Mouse (Mus musculus) urinary bladder, adult 2 months (tissue): ENCODE measurements around the gene Birc6. TPM values are rescaled to one million over a fixed set of nuclear protein-coding genes. Genes with fewer than 3 reads are reported as not detected.
"Not testable (repeated sequence)": the region's sequence is repeated elsewhere in the genome, so short reads cannot be mapped to it uniquely, and the experiment has no call there.

Source experiments
- DNase-seq: peaks from one replicate; pipeline ENCODE4 v3.0.0; 2022; ENCODE audit warnings: low spot score
- polyA plus RNA-seq: library from polyadenylated mRNA; depleted of rRNA; stranded (reverse); fragments of >200 nt; gene quantifications from 2 replicates; pipeline ENCODE4 v1.2.3, GENCODE M21; 2012

The Birc6 gene
- polyA plus RNA-seq, 1 experiment = 60.2 TPM

GRCm38 (mm10) chr17:74559891-74560290 is 31.8 kb downstream of the Birc6 start:
- no peak for DNase-seq

GRCm38 (mm10) chr17:74564151-74564550 is 36.1 kb downstream of the Birc6 start:
- DNase-seq = no peak

GRCm38 (mm10) chr17:74569219-74569618 is 41.1 kb downstream of the Birc6 start:
- DNase-seq = no peak

GRCm38 (mm10) chr17:74570585-74570984 is 42.5 kb downstream of the Birc6 start:
- no peak for DNase-seq

GRCm38 (mm10) chr17:74577173-74577572 is 49.1 kb downstream of the Birc6 start:
- no peak for DNase-seq

- DNase-seq = no peak
Observed at GRCm38 (mm10) chr17:74579586-74579985, 51.5 kb downstream of the Birc6 start.

GRCm38 (mm10) chr17:74580738-74581137 is 52.6 kb downstream of the Birc6 start:
- no peak for DNase-seq

GRCm38 (mm10) chr17:74586768-74587167 is 58.7 kb downstream of the Birc6 start:
- no peak for DNase-seq

GRCm38 (mm10) chr17:74598908-74599307 is 70.8 kb downstream of the Birc6 start:
- DNase-seq = no peak

- DNase-seq = no peak
Observed at GRCm38 (mm10) chr17:74599396-74599795, 71.3 kb downstream of the Birc6 start.

GRCm38 (mm10) chr17:74601201-74601600 is 73.1 kb downstream of the Birc6 start:
- no peak for DNase-seq

- DNase-seq = no peak
Observed at GRCm38 (mm10) chr17:74630798-74631197, 102.7 kb downstream of the Birc6 start.

- no peak for DNase-seq
Observed at GRCm38 (mm10) chr17:74642445-74642844, 114.3 kb downstream of the Birc6 start.

GRCm38 (mm10) chr17:74658362-74658761 is 130.3 kb downstream of the Birc6 start:
- no peak for DNase-seq

- DNase-seq = no peak
Observed at GRCm38 (mm10) chr17:74668010-74668409, 139.9 kb downstream of the Birc6 start.

GRCm38 (mm10) chr17:74670031-74670430 is 141.9 kb downstream of the Birc6 start:
- DNase-seq = no peak

- no peak for DNase-seq
Observed at GRCm38 (mm10) chr17:74672446-74672845, 144.4 kb downstream of the Birc6 start.

GRCm38 (mm10) chr17:74673251-74673650 is 145.2 kb downstream of the Birc6 start:
- no peak for DNase-seq

GRCm38 (mm10) chr17:74678061-74678460 is 150.0 kb downstream of the Birc6 start:
- DNase-seq = no peak

- DNase-seq = no peak
Observed at GRCm38 (mm10) chr17:74684927-74685326, 156.8 kb downstream of the Birc6 start.

GRCm38 (mm10) chr17:74688555-74688954 is 160.5 kb downstream of the Birc6 start:
- no peak for DNase-seq

GRCm38 (mm10) chr17:74689406-74689805 is 161.3 kb downstream of the Birc6 start:
- no peak for DNase-seq

GRCm38 (mm10) chr17:74701661-74702060 is 173.6 kb downstream of the Birc6 start:
- DNase-seq = not testable (repeated sequence)

- no peak for DNase-seq
Observed at GRCm38 (mm10) chr17:74705480-74705879, 177.4 kb downstream of the Birc6 start.

- DNase-seq = no peak
Observed at GRCm38 (mm10) chr17:74706593-74706992, 178.5 kb downstream of the Birc6 start.
